Mouse (Mus musculus) embryonic facial prominence, embryonic 11.5 days (tissue): Measurements from ENCODE around the gene Rimbp2. TPM values are rescaled to one million over a fixed set of nuclear protein-coding genes. Genes with fewer than 3 reads are reported as not detected.
A peak's percentile ranks its signal among the peaks of the same experiment; 100 is the strongest.

Experiments
- ATAC-seq: fragments of 200-750 bp; cut with Nextera tagmentation; replicated peaks from 2 replicates; pipeline ENCODE4 v1.8.0; 2017; ENCODE audit warnings: low read depth; ENCODE audit not compliant: insufficient number of reproducible peaks, low FRiP score, low TSS enrichment
- DNase-seq: peaks from one replicate; pipeline ENCODE4 v3.0.0-alpha.2; 2015; ENCODE audit warnings: low spot score
- H3K27ac ChIP-seq: fragments of 300-500 bp; sonication (generic); replicated peaks from 2 replicates; pipeline ENCODE4 v1.5.1; 2014; ENCODE audit warnings: mild to moderate bottlenecking, low read depth, low read length, control low read depth
- H3K27me3 ChIP-seq: fragments of 300-500 bp; sonication (generic); 2 replicates; pipeline ENCODE4 v1.6.1; 2014; ENCODE audit warnings: mild to moderate bottlenecking, low read length, moderate library complexity, mixed read lengths; ENCODE audit not compliant: control insufficient read depth, insufficient read depth
- H3K36me3 ChIP-seq: fragments of 300-500 bp; sonication (generic); replicated peaks from 2 replicates; pipeline ENCODE4 v1.6.1; 2014; ENCODE audit warnings: low read depth, mild to moderate bottlenecking, low read length, moderate library complexity, mixed read lengths; ENCODE audit not compliant: control insufficient read depth, insufficient read depth
- H3K4me1 ChIP-seq: fragments of 300-500 bp; sonication (generic); 2 replicates; pipeline ENCODE4 v1.6.1; 2014; ENCODE audit warnings: low read length, mixed read lengths; ENCODE audit not compliant: control insufficient read depth, insufficient read depth
- H3K4me2 ChIP-seq: fragments of 300-500 bp; sonication (generic); 2 replicates; pipeline ENCODE4 v1.6.1; 2014; ENCODE audit warnings: low read depth, mild to moderate bottlenecking, control low read depth, low read length, moderate library complexity
- H3K4me3 ChIP-seq: fragments of 300-500 bp; sonication (generic); 2 replicates; pipeline ENCODE4 v1.5.1; 2014; ENCODE audit warnings: low read depth, low read length, control low read depth
- H3K9ac ChIP-seq: fragments of 300-500 bp; sonication (generic); replicated peaks from 2 replicates; pipeline ENCODE4 v1.6.1; 2014; ENCODE audit warnings: mild to moderate bottlenecking, control low read depth, low read length
- H3K9me3 ChIP-seq: fragments of 300-500 bp; sonication (generic); replicated peaks from 2 replicates; pipeline ENCODE4 v1.6.1; 2016; ENCODE audit warnings: mild to moderate bottlenecking, low read length, inconsistent platforms, mixed read lengths; ENCODE audit not compliant: control insufficient read depth
- WGBS: fragments of 180-500 bp; shearing (Covaris S2); extraction: QIAGEN DNeasy Blood & Tissue Kit; methylation state at CpG from one replicate; pipeline ENCODE4 v1.1.7; 2014; 5-methylcytosine and 5-hydroxymethylcytosine counted together
- polyA plus RNA-seq: library from polyadenylated mRNA; unstranded; fragments of >200 nt; fragmentation: Nextera tagmentation; extraction: Ambion mirVana; gene quantifications from 2 replicates; pipeline ENCODE4 v1.2.1, GENCODE M21; 2014

Rimbp2 gene
- polyA plus RNA-seq, 1 experiment from 2014 or later, result 0.69 TPM

DNA sequence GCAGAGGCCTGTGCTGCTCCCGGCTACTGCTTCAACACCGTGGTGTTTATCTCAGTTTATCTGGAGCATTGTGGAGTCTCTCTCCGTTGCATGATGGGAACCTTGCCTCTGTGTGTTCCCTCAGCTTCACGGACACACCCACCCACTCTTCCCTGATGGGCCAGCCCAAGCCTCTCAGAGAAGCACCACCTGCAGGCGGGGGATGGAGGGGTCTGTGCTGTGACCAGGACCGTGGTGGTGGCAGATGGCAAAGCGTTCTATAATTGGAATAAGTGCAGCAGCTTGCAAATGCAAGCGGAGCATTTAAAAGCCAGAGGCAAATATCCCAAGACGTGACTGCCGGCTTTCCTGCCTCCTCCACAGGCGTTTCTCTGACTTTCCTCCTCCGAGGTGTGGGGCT lies 143.3 kb downstream of the Rimbp2 start:
- H3K9me3 ChIP-seq, result no peaks in the 10 kb centered on the region
- H3K27ac ChIP-seq, result no peak overlapping the region
- no peaks in the 10 kb centered on the region; the same call in 1 of the 2 replicates for H3K27me3 ChIP-seq
- H3K36me3 ChIP-seq, result no peaks in the 10 kb centered on the region
- H3K4me3 ChIP-seq, result no peak overlapping the region
- whole genome bisulfite sequencing, result 67% methylated on average over 12 of the region's 12 CpGs
- ATAC-seq (no peak), DNase-seq (no peak)
- H3K4me1 ChIP-seq, result no peaks in the 10 kb centered on the region
- H3K9ac ChIP-seq, result no peak overlapping the region
- no peak overlapping the region for H3K4me2 ChIP-seq

DNA sequence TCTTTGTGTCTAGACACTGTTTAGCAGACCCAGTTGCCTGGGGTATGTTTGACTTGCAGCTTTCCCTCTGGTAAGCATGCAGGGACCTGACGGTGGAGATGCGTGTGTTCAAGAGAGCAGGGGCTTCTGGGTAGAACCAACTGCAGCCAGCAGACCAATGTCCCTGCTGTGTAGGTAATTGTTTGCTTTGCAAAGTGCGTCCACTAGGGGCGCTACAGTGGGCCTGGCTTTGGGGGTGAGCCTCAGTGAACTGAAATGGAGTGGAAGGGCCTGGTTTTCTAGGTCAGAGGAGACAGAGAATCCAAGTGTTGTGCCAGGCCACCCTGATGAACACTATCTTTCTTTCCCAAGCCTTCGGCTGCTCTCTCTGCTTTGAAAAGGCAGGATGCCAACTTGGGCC lies 143.9 kb downstream of the Rimbp2 start:
- no peak overlapping the region for H3K4me3 ChIP-seq
- no peak for ATAC-seq
- WGBS, result 50% methylated on average over 5 of the region's 5 CpGs
- no peaks in the 10 kb centered on the region for H3K4me1 ChIP-seq
- H3K27ac ChIP-seq, result no peak overlapping the region
- no peak overlapping the region for H3K4me2 ChIP-seq
- no peaks in the 10 kb centered on the region for H3K9me3 ChIP-seq
- H3K27me3 ChIP-seq, result no peaks in the 10 kb centered on the region; the same call in 1 of the 2 replicates
- H3K9ac ChIP-seq, result no peak overlapping the region
- H3K36me3 ChIP-seq, result no peaks in the 10 kb centered on the region
- DNase-seq, result peak; percentile 35

DNA sequence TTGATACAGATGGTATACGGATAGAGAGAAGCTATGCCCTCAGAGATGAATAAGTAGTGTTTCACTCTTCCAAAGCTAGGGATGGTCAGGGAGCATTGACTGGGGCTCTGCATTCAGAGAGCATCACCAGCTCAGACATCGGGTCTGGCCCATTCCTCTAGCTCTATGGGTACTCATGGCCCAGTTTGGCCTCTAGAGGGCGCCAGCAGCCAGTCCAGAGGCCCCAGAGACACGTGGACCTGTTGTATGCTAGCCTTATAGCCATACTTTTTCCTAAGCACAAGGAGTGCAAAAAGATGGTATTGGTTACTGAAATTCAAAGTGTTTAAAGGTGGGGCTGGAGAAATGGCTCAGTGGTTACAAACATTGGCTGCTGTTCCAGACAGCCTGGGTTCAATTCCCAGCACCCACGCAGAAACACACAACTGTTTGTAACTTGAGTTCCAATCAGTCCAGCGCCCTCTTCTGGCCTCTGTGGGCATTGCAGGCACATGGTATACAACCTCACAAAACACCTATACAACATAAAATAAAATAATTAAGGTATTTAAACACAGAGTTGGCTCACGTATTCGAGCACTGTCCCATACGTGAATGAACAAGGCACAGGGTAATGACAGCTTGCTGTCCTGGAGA lies 144.6 kb downstream of the Rimbp2 start:
- Histone ChIP-seq H3K27ac (no peak overlapping the region), H3K9ac (no peak overlapping the region), H3K9me3 (no peaks in the 10 kb centered on the region), H3K4me1 (no peaks in the 10 kb centered on the region), H3K27me3 (no peaks in the 10 kb centered on the region; the same call in 1 of the 2 replicates), H3K4me3 (no peak overlapping the region), H3K36me3 (no peaks in the 10 kb centered on the region), H3K4me2 (no peak overlapping the region)
- DNase-seq (peak; percentile 35), ATAC-seq (no peak)
- 61% methylated on average over 9 of the region's 9 CpGs for WGBS

DNA sequence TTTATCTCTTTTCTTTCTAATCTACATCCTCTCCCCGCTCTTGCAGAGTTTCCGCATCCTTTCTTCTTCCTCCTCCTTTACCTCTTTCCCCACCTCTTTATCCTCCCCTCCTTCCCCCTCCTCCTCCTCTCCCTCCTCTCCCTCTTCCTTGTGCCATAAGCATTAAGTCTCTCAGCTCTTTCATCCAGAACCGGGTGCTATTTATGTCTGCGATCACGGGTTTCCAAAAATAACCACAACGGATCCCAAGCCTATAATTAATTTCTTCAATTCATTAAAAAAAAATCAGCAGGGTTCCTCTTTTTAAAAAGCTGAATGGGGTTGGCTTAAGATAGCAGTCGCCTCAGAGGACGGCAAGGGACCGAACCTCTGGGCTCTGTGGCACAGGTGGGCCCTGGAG lies 145.9 kb downstream of the Rimbp2 start:
- no peaks in the 10 kb centered on the region for H3K4me1 ChIP-seq
- no peak overlapping the region for H3K4me3 ChIP-seq
- H3K27me3 ChIP-seq, result no peaks in the 10 kb centered on the region; the same call in 1 of the 2 replicates
- ATAC-seq (no peak), DNase-seq (no peak)
- no peaks in the 10 kb centered on the region for H3K36me3 ChIP-seq
- no peaks in the 10 kb centered on the region for H3K9me3 ChIP-seq
- no peak overlapping the region for H3K9ac ChIP-seq
- no peak overlapping the region for H3K27ac ChIP-seq
- WGBS, result 87% methylated on average over 9 of the region's 9 CpGs
- no peak overlapping the region for H3K4me2 ChIP-seq

DNA sequence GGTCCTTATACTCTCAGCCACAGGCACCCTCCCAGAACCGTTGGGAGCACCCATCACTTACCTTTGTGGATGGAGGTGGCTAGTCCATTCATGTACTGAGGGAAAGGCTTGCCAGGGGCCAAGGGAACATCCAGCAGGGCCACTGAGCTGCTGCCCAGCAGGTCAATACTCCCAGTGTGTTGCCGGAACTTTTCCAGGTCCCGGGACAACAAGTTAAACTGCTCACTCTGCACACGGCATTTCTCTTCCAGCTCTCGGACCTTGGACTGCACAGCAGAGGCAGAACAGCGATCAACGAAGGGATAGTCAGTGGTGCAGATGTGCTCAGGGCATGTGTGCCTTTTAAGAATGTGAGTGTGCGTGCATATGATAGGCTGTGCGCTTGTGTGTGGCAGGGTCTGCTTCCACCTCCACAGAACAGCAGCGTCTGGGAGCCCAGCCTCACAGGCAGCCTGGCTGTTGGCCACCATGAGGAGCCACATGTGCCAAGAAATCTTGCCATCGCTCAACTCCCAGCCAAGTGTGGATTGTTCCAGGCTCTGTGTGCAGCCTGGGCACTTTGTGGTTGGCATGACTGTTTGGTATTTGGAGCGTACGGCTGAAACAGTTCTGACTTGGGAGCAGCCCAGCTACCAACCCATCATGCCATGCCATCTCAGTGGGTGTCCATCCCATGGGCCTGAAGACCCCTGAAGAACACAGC lies 146.8 kb downstream of the Rimbp2 start:
- DNase-seq (no peak), ATAC-seq (no peak)
- H3K9me3 ChIP-seq, result no peaks in the 10 kb centered on the region
- no peaks in the 10 kb centered on the region for H3K36me3 ChIP-seq
- H3K27ac ChIP-seq, result no peak overlapping the region
- 92% methylated on average over 13 of the region's 13 CpGs for WGBS
- no peak overlapping the region for H3K4me3 ChIP-seq
- H3K4me1 ChIP-seq, result no peaks in the 10 kb centered on the region
- no peaks in the 10 kb centered on the region; the same call in 1 of the 2 replicates for H3K27me3 ChIP-seq
- H3K9ac ChIP-seq, result no peak overlapping the region
- no peak overlapping the region for H3K4me2 ChIP-seq

DNA sequence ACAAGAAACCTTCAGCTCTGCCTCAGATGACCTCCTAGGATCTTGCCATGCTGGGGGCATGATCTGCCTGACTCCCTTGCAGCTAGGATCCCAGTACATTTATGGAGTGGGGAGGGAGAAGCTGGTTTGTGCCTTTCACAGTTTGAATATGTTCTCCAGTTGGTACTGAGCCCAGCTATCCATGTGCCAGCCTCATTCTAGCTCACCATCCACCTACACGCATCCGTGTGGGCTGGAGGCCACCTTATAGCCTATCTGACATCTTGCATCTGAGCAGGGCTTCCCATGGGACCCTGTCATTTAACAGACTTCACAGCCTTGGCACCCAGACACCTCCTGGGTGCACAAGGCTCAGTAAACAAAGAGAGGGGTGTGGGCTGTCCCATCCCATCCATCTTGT lies 148.2 kb downstream of the Rimbp2 start:
- DNase-seq, result no peak
- Histone ChIP-seq H3K4me1 (no peaks in the 10 kb centered on the region), H3K9me3 (no peaks in the 10 kb centered on the region), H3K36me3 (no peaks in the 10 kb centered on the region), H3K4me2 (no peak overlapping the region), H3K4me3 (no peak overlapping the region), H3K27ac (no peak overlapping the region), H3K9ac (no peak overlapping the region), H3K27me3 (no peaks in the 10 kb centered on the region; the same call in 1 of the 2 replicates)
- ATAC-seq, result no peak
- 90% methylated on average over 2 of the region's 2 CpGs for WGBS

DNA sequence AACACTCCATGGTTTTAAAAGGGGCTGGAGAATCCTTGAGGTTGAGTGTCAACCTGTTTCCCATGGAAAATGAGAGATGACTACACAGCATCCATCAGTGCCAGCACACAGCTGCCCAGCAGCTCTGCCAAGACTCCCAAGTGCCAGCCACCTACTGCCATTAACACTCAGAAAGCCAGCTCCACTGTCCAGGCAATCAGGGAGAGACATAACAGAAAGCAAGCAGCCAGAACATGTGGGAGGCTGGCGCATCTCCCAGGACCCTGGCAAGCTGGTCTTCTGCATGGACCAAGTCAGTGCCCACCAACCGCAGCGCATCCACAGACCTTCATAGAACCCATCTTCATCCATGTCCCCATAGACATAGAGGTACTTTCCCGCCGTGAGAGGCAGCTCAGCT lies 152.7 kb downstream of the Rimbp2 start:
- DNase-seq (no peak), ATAC-seq (no peak)
- H3K9me3 ChIP-seq, result no peaks in the 10 kb centered on the region
- H3K4me3 ChIP-seq, result no peak overlapping the region
- no peaks in the 10 kb centered on the region for H3K4me1 ChIP-seq
- H3K36me3 ChIP-seq, result no peaks in the 10 kb centered on the region
- WGBS, result 85% methylated on average over 5 of the region's 5 CpGs
- H3K27ac ChIP-seq, result no peak overlapping the region
- H3K27me3 ChIP-seq, result no peaks in the 10 kb centered on the region
- H3K4me2 ChIP-seq, result no peak overlapping the region
- no peak overlapping the region for H3K9ac ChIP-seq

DNA sequence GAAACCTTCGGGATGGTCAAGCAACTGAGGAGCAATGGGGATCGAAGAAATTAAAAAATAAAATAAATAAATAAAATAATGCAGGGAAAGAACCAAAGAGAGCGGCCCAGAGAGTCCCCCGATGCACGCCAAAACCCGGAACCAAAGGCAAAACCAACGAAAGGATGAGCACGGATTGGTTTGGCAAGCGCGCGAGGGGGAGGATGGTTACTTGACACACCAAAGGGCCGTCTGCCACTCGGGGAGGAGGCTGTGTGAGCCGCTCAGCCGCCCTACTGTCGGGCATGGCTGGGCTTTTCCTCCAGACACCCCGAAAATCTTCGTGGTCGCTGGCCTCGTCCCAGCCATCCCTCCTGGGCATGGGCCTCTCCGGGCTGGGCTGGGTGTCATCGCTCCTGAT lies 171.7 kb downstream of the Rimbp2 start:
- no peak for ATAC-seq
- no peaks in the 10 kb centered on the region for H3K36me3 ChIP-seq
- no peak overlapping the region for H3K4me3 ChIP-seq
- H3K9ac ChIP-seq, result no peak overlapping the region
- no peak overlapping the region for H3K4me2 ChIP-seq
- WGBS, result 69% methylated on average over 22 of the region's 22 CpGs
- no peaks in the 10 kb centered on the region for H3K27me3 ChIP-seq
- H3K27ac ChIP-seq, result no peak overlapping the region
- no peak for DNase-seq
- no peaks in the 10 kb centered on the region for H3K4me1 ChIP-seq
- H3K9me3 ChIP-seq, result no peaks in the 10 kb centered on the region
